Mouse (Mus musculus) kidney, embryonic 16.5 days (tissue): Measurements from ENCODE around the gene Tex38. TPM values are rescaled to one million over a fixed set of nuclear protein-coding genes. Genes with fewer than 3 reads are reported as not detected.

Source experiments
- ATAC-seq: fragments of 200-750 bp; cut with Nextera tagmentation; 2 replicates; pipeline ENCODE4 v1.8.0; 2017; ENCODE audit warnings: moderate TSS enrichment; ENCODE audit not compliant: low FRiP score, low TSS enrichment
- H3K27ac ChIP-seq: fragments of 300-500 bp; sonication (generic); 2 replicates; pipeline ENCODE4 v1.5.1; 2014; ENCODE audit warnings: low read length
- H3K27me3 ChIP-seq: fragments of 300-500 bp; sonication (generic); 2 replicates; pipeline ENCODE4 v1.6.1; 2014; ENCODE audit warnings: low read length, control low read depth, mixed read lengths; ENCODE audit not compliant: insufficient read depth
- H3K36me3 ChIP-seq: fragments of 300-500 bp; sonication (generic); 2 replicates; pipeline ENCODE4 v1.6.1; 2014; ENCODE audit warnings: low read length, control low read depth, mixed read lengths; ENCODE audit not compliant: insufficient read depth
- H3K4me1 ChIP-seq: fragments of 300-500 bp; sonication (generic); 2 replicates; pipeline ENCODE4 v1.6.1; 2014; ENCODE audit warnings: low read length, control low read depth, mixed read lengths; ENCODE audit not compliant: insufficient read depth
- H3K4me2 ChIP-seq: fragments of 300-500 bp; sonication (generic); replicated peaks from 2 replicates; pipeline ENCODE4 v1.6.1; 2014; ENCODE audit warnings: low read depth, low read length
- H3K4me3 ChIP-seq: fragments of 300-500 bp; sonication (generic); 2 replicates; pipeline ENCODE4 v1.5.1; 2014; ENCODE audit warnings: mild to moderate bottlenecking, low read length
- H3K9ac ChIP-seq: fragments of 300-500 bp; sonication (generic); replicated peaks from 2 replicates; pipeline ENCODE4 v1.6.1; 2014; ENCODE audit warnings: low read length
- H3K9me3 ChIP-seq: fragments of 300-500 bp; sonication (generic); 2 replicates; pipeline ENCODE4 v1.6.1; 2016; ENCODE audit warnings: low read length, control low read depth
- WGBS: fragments of 180-500 bp; shearing (Covaris S2); extraction: QIAGEN DNeasy Blood & Tissue Kit; methylation state at CpG from one replicate; pipeline ENCODE4 v1.1.7; 2014; 5-methylcytosine and 5-hydroxymethylcytosine counted together
- polyA plus RNA-seq: library from polyadenylated mRNA; unstranded; fragments of >200 nt; fragmentation: Nextera tagmentation; extraction: Ambion mirVana; gene quantifications from 2 replicates; pipeline ENCODE4 v1.2.1, GENCODE M21; 2015

The Tex38 gene
- polyA plus RNA-seq, 1 experiment from 2014 or later: 0.20 TPM

- Histone ChIP-seq H3K9me3 (no peaks in the 10 kb centered on the region), H3K4me1 (no peaks in the 10 kb centered on the region), H3K9ac (no peak overlapping the region), H3K27me3 (no peaks in the 10 kb centered on the region), H3K27ac (no peak overlapping the region), H3K36me3 (peaks cover 22% of the 10 kb centered on the region), H3K4me2 (no peak overlapping the region), H3K4me3 (no peak overlapping the region)
- 13% methylated on average over 1 of the region's 1 CpGs for WGBS
- no peak for ATAC-seq
Observed at GRCm38 (mm10) chr4:115748181-115748580, 32.6 kb downstream of the Tex38 start.

GRCm38 (mm10) chr4:115743096-115743495 is 37.7 kb downstream of the Tex38 start:
- Histone ChIP-seq H3K9me3 (no peaks in the 10 kb centered on the region), H3K27ac (no peak overlapping the region), H3K4me1 (peaks cover 19% of the 10 kb centered on the region), H3K9ac (no peak overlapping the region), H3K27me3 (no peaks in the 10 kb centered on the region), H3K36me3 (peaks cover 20% of the 10 kb centered on the region), H3K4me3 (no peak overlapping the region), H3K4me2 (no peak overlapping the region)
- no peak for ATAC-seq
- WGBS: 91% methylated on average over 4 of the region's 4 CpGs

- no peak for ATAC-seq
- H3K9ac ChIP-seq: no peak overlapping the region
- H3K4me3 ChIP-seq: no peak overlapping the region
- peaks cover 20% of the 10 kb centered on the region for H3K4me1 ChIP-seq
- no peak overlapping the region for H3K27ac ChIP-seq
- H3K9me3 ChIP-seq: no peaks in the 10 kb centered on the region
- H3K4me2 ChIP-seq: no peak overlapping the region
- peaks cover 19% of the 10 kb centered on the region for H3K36me3 ChIP-seq
- no peaks in the 10 kb centered on the region for H3K27me3 ChIP-seq
Observed at GRCm38 (mm10) chr4:115742658-115743057, 38.2 kb downstream of the Tex38 start.

GRCm38 (mm10) chr4:115738481-115738985 is 42.3 kb downstream of the Tex38 start:
- Histone ChIP-seq H3K4me2 (peak overlapping the region; percentile 84), H3K27ac (no peak overlapping the region)

GRCm38 (mm10) chr4:115737551-115738041 is 43.2 kb downstream of the Tex38 start, which contains the start of gene Efcab14:
Gene Efcab14 (plus strand): TSS chr4:115737744.
- Histone ChIP-seq H3K27me3 (no peaks in the 10 kb centered on the region), H3K9ac (peak within 1 kb of the TSS; percentile 90), H3K4me3 (peak within 1 kb of the TSS; percentile 86), H3K27ac (peak within 1 kb of the TSS; percentile 87), H3K4me1 (peaks cover 20% of the 10 kb centered on the region), H3K9me3 (no peaks in the 10 kb centered on the region), H3K4me2 (peak within 1 kb of the TSS; percentile 84), H3K36me3 (peaks cover 13% of the 10 kb centered on the region)
- WGBS: under 1% methylated on average over 45 of the region's 45 CpGs
- ATAC-seq: peak; percentile 100

More at GRCm38 (mm10) chr4:115738481-115738985, 42.3 kb downstream of the Tex38 start:
- Histone ChIP-seq H3K4me1 (peaks cover 20% of the 10 kb centered on the region), H3K27me3 (no peaks in the 10 kb centered on the region), H3K36me3 (peaks cover 13% of the 10 kb centered on the region), H3K4me3 (peak overlapping the region; percentile 86), H3K9ac (peak overlapping the region; percentile 90), H3K9me3 (no peaks in the 10 kb centered on the region)
- 39% methylated on average over 13 of the region's 13 CpGs for WGBS
- ATAC-seq: no peak

- Histone ChIP-seq H3K4me3 (no peak overlapping the region), H3K9ac (no peak overlapping the region), H3K36me3 (no peaks in the 10 kb centered on the region), H3K4me2 (no peak overlapping the region), H3K9me3 (no peaks in the 10 kb centered on the region), H3K27ac (no peak overlapping the region), H3K4me1 (peaks cover 21% of the 10 kb centered on the region), H3K27me3 (no peaks in the 10 kb centered on the region)
- WGBS: 66% methylated on average over 4 of the region's 4 CpGs
- no peak for ATAC-seq
Observed at GRCm38 (mm10) chr4:115734867-115735266, 46.0 kb downstream of the Tex38 start.

GRCm38 (mm10) chr4:115733746-115734145 is 47.1 kb downstream of the Tex38 start:
- H3K9me3 ChIP-seq: no peaks in the 10 kb centered on the region
- WGBS: 85% methylated on average over 5 of the region's 5 CpGs
- H3K4me1 ChIP-seq: peaks cover 10% of the 10 kb centered on the region
- H3K36me3 ChIP-seq: no peaks in the 10 kb centered on the region
- H3K9ac ChIP-seq: no peak overlapping the region
- no peaks in the 10 kb centered on the region for H3K27me3 ChIP-seq
- H3K27ac ChIP-seq: no peak overlapping the region
- ATAC-seq: no peak
- no peak overlapping the region for H3K4me3 ChIP-seq
- no peak overlapping the region for H3K4me2 ChIP-seq

GRCm38 (mm10) chr4:115732223-115732818 is 48.5 kb downstream of the Tex38 start:
- H3K27me3 ChIP-seq: no peaks in the 10 kb centered on the region
- H3K9me3 ChIP-seq: no peaks in the 10 kb centered on the region
- WGBS: 72% methylated on average over 2 of the region's 3 CpGs
- peaks cover 3% of the 10 kb centered on the region; the same call in 1 of the 2 replicates for H3K4me1 ChIP-seq
- no peaks in the 10 kb centered on the region for H3K36me3 ChIP-seq
- H3K9ac ChIP-seq: no peak overlapping the region
- H3K4me2 ChIP-seq: no peak overlapping the region
- H3K27ac ChIP-seq: no peak overlapping the region
- no peak for ATAC-seq
- H3K4me3 ChIP-seq: no peak overlapping the region

- Histone ChIP-seq H3K27me3 (no peaks in the 10 kb centered on the region), H3K36me3 (no peaks in the 10 kb centered on the region), H3K4me3 (no peak overlapping the region), H3K9me3 (no peaks in the 10 kb centered on the region), H3K4me2 (no peak overlapping the region), H3K9ac (no peak overlapping the region), H3K4me1 (peaks cover 3% of the 10 kb centered on the region; the same call in 1 of the 2 replicates), H3K27ac (no peak overlapping the region)
- peak; percentile 67 for ATAC-seq
- 21% methylated on average over 7 of the region's 7 CpGs for WGBS
Observed at GRCm38 (mm10) chr4:115731588-115732222, 49.1 kb downstream of the Tex38 start.
